Mouse (Mus musculus): ENCODE measurements around the gene Ripply3.

DNA sequence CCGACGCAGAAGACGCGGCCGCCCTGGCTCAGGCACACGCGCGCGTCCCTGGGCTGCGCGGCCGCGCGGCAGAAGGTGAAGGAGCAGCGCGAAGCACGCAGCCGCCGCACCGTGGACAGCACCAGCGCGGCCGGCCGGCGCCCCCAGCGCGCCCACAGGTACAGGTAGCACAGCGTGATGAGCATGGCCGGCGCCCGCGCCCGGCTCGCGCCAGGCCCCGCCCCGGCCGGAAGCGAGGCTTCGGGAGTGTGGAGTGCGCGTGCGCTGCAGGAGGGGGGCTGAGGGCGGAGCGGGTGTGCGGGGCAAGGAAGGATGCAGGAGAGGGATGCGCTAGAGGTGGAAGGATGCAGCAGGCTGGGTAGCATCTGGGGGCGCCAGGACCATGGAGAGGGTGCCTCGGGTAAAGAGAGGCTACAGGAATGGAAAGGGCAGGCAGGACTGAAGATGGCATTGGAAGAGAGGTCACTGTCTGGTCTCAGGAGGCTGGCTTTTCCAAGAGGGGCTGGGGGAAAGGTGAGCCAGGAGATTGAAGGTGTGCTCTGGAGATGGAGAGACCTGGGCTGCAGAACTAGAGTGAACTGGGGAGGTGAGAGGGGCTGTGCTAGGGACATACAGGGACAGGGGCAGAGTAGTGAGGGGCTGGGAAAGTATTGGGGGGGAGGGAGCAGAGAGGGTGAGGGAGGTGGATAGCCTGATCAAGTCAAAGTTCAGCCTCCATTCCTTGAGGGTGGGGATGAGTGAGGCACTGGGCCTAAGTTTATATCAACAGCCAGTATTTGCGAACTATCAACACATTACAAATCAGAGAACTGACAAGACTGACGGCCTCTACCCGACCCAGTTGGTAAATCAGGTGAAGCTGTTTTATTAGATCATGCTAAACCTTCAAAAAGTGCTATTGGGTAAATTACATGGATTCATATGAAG is 37.9 kb upstream of the Ripply3 start:
- TF ChIP-seq MAX (IDR thresholded peaks at IDR 0.05; ENCODE audit: low read length) (peak; percentile 34; the same call in 1 of the 2 replicates), MEF2A (IDR thresholded peaks at IDR 0.05; ENCODE audit: borderline replicate concordance, low read depth, low read length) (peak; percentile 64), CTCF (conservative IDR thresholded peaks at IDR 0.05 in 1 of 2, IDR thresholded peaks at IDR 0.05 in 1 of 2; ENCODE audit: low read depth in 2 of 2, low read length in 2 of 2) (no peak), ZMIZ1 (IDR thresholded peaks at IDR 0.05; ENCODE audit: low read depth, low read length) (peak; percentile 96), RCOR1 (conservative IDR thresholded peaks at IDR 0.05; ENCODE audit: low read depth, low read length) (peak; percentile 84; the same call in 1 of the 2 replicates), USF1 (IDR thresholded peaks at IDR 0.05; ENCODE audit: low read depth, low read length) (no peak), E2F4 (IDR thresholded peaks at IDR 0.05; ENCODE audit: insufficient replicate concordance, low read depth, low read length) (0 out of 2 replicates have a peak, but pooled peaks have one; percentile 20), EP300 (IDR thresholded peaks at IDR 0.05; ENCODE audit: low read length) (no peak)

Data from CH12.LX (cell line).